Mouse (Mus musculus): Measurements from ENCODE around the gene Gpr146.

DNA sequence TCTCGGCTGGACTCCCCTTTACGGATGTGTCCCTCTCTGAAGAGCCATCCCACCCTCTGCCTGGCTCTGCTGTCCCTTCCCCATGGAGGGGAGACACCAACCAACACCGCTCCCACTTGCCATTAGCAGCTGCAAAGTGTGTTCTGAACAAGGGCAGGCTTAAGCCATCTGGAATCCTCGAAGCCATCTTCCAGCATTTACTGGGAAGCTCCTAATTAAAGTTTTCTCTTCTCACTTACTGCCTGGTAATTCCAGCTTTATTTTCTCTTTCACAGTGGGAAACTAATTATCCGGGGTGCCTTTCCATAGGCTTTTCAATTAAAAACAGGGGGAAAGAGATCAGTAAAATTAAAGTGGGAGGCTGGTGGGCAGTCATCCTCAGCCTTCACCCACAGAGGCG, 54.8 kb downstream of the Gpr146 start:
- no peak for TF ChIP-seq CTCF (IDR thresholded peaks at IDR 0.05; ENCODE audit: borderline replicate concordance, insufficient read depth, low read depth, low read length)
- TF ChIP-seq POLR2A (IDR thresholded peaks at IDR 0.05; ENCODE audit: borderline replicate concordance, insufficient read depth, low read length): no peak

All from cerebellum, adult 2 months (tissue).